Mouse (Mus musculus) liver, embryonic 16.5 days (tissue): ENCODE results near the gene Gm10645. TPM values are rescaled to one million over a fixed set of nuclear protein-coding genes. Genes with fewer than 3 reads are reported as not detected.

ENCODE experiments used
- ATAC-seq: fragments of 200-750 bp; cut with Nextera tagmentation; 2 replicates; pipeline ENCODE4 v1.8.0; 2017; ENCODE audit warnings: low read depth, mild to moderate bottlenecking, moderate number of reproducible peaks, moderate library complexity
- H3K27ac ChIP-seq: fragments of 300-500 bp; sonication (generic); 2 replicates; pipeline ENCODE4 v1.5.1; 2014; ENCODE audit warnings: mild to moderate bottlenecking, low read length
- H3K27me3 ChIP-seq: fragments of 300-500 bp; sonication (generic); 2 replicates; pipeline ENCODE4 v1.6.1; 2014; ENCODE audit warnings: low read depth, low read length, mixed read lengths; ENCODE audit not compliant: control insufficient read depth, insufficient read depth
- H3K36me3 ChIP-seq: fragments of 300-500 bp; sonication (generic); 2 replicates; pipeline ENCODE4 v1.6.1; 2014; ENCODE audit warnings: mild to moderate bottlenecking; ENCODE audit not compliant: control insufficient read depth, insufficient read depth
- H3K4me1 ChIP-seq: fragments of 300-500 bp; sonication (generic); 2 replicates; pipeline ENCODE4 v1.6.1; 2014; ENCODE audit warnings: low read depth, low read length, mixed read lengths; ENCODE audit not compliant: control insufficient read depth
- H3K4me2 ChIP-seq: fragments of 300-500 bp; sonication (generic); 2 replicates; pipeline ENCODE4 v1.6.1; 2014; ENCODE audit warnings: low read depth, low read length, mixed read lengths
- H3K4me3 ChIP-seq: fragments of 300-500 bp; sonication (generic); 2 replicates; pipeline ENCODE4 v1.5.1; 2014; ENCODE audit warnings: low read depth, mild to moderate bottlenecking, low read length
- H3K9ac ChIP-seq: fragments of 300-500 bp; sonication (generic); 2 replicates; pipeline ENCODE4 v1.6.1; 2014; ENCODE audit warnings: low read depth, low read length
- H3K9me3 ChIP-seq: fragments of 300-500 bp; sonication (generic); replicated peaks from 2 replicates; pipeline ENCODE4 v1.6.1; 2016; ENCODE audit warnings: low read length; ENCODE audit not compliant: control insufficient read depth
- WGBS: fragments of 180-500 bp; shearing (Covaris S2); extraction: QIAGEN DNeasy Blood & Tissue Kit; methylation state at CpG from one replicate; pipeline ENCODE4 v1.1.7; 2014; ENCODE audit not compliant: insufficient replicate concordance; 5-methylcytosine and 5-hydroxymethylcytosine counted together
- polyA plus RNA-seq: library from polyadenylated mRNA; unstranded; fragments of >200 nt; fragmentation: Nextera tagmentation; extraction: Ambion mirVana; gene quantifications from 2 replicates; pipeline ENCODE4 v1.2.1, GENCODE M21; 2015

The Gm10645 gene
- polyA plus RNA-seq, 1 experiment from 2014 or later: 0.15 TPM

GRCm38 (mm10) chr8:83158971-83159370 lies 7.0 kb downstream of the Gm10645 start:
- H3K9me3 ChIP-seq: no peaks in the 10 kb centered on the region
- WGBS: 26% methylated on average over 3 of the region's 3 CpGs
- no peak for ATAC-seq
- no peak overlapping the region for H3K9ac ChIP-seq
- no peak overlapping the region for H3K4me2 ChIP-seq
- H3K4me1 ChIP-seq: no peaks in the 10 kb centered on the region
- H3K27ac ChIP-seq: no peak overlapping the region
- H3K36me3 ChIP-seq: no peaks in the 10 kb centered on the region
- no peak overlapping the region for H3K4me3 ChIP-seq
- no peaks in the 10 kb centered on the region for H3K27me3 ChIP-seq

DNA sequence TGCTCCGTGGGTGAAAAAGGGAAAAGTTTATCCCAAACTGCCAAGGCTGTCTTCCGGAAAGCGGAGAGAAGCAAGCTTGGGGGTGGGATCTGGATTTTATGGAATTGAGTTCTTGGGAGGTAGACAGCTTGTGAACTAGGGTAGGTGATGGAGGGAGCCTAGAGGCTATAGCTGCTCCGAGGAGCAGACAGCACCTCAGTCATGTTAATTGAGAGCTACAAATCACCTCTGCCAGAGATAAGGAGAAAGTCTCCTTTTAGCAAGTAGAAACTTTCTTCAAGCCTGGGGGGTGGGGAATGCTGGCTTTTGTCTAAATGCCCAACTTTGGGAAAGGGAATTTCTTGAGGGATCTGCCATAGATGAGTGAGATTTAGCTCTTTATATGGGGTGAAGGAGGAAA lies 10.9 kb downstream of the Gm10645 start:
- ATAC-seq: no peak
- no peaks in the 10 kb centered on the region for H3K4me1 ChIP-seq
- H3K36me3 ChIP-seq: no peaks in the 10 kb centered on the region
- H3K9me3 ChIP-seq: no peaks in the 10 kb centered on the region
- H3K27ac ChIP-seq: no peak overlapping the region
- H3K27me3 ChIP-seq: no peaks in the 10 kb centered on the region
- WGBS: 29% methylated on average over 4 of the region's 4 CpGs
- no peak overlapping the region for H3K9ac ChIP-seq
- H3K4me2 ChIP-seq: no peak overlapping the region
- no peak overlapping the region for H3K4me3 ChIP-seq

DNA sequence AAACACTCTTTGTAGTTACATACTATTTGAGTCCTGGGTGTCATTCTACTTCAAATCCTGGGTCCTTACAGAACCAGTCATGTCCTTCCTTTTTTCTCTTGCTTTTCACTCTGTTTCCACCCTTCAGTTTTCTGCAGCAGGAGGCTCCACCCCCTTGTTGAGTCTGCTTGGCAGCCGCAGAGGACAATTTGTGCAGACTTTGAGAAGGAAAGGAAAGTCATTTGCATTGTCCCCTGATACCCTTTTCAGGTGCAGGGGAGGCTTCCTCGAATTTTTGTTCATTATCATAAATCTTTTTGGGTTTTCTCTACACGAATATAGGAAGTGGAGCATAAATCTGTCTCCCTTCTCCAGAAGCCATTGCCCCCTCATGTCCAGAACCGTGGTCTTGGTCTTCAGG lies 13.5 kb downstream of the Gm10645 start:
- WGBS: 15% methylated on average over 4 of the region's 4 CpGs

GRCm38 (mm10) chr8:83152055-83152454 lies 13.9 kb downstream of the Gm10645 start:
- no peak for ATAC-seq
- Histone ChIP-seq H3K4me3 (no peak overlapping the region), H3K36me3 (no peaks in the 10 kb centered on the region), H3K27me3 (no peaks in the 10 kb centered on the region), H3K27ac (no peak overlapping the region), H3K9ac (no peak overlapping the region), H3K9me3 (no peaks in the 10 kb centered on the region), H3K4me1 (no peaks in the 10 kb centered on the region), H3K4me2 (no peak overlapping the region)
- 48% methylated on average over 1 of the region's 2 CpGs for whole genome bisulfite sequencing

More for the DNA sequence above, 13.5 kb downstream of the Gm10645 start:
- H3K36me3 ChIP-seq: no peaks in the 10 kb centered on the region
- H3K4me1 ChIP-seq: no peaks in the 10 kb centered on the region
- H3K4me3 ChIP-seq: no peak overlapping the region
- no peak for ATAC-seq
- no peaks in the 10 kb centered on the region for H3K9me3 ChIP-seq
- no peak overlapping the region for H3K4me2 ChIP-seq
- no peaks in the 10 kb centered on the region for H3K27me3 ChIP-seq
- no peak overlapping the region for H3K9ac ChIP-seq
- no peak overlapping the region for H3K27ac ChIP-seq

DNA sequence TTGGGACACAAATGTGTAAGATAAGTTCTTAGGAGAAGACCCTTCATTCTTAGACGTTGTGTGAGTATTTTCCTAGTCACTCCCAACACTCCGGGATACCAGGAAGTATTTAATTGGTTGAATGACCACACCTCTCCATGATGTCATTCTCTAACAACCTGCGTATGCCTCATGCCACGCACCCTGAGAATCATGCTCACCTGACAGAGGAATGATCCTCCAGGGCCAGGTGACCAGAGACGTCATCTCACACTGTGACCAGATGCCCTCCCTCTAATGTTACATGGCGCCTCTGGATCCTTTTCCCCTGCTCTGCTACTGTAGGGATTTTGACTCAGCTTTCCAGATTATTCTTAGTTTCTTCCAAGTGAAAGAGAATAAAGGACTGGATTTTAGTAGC lies 16.8 kb downstream of the Gm10645 start:
- 70% methylated on average over 6 of the region's 6 CpGs for WGBS
- no peak for ATAC-seq

GRCm38 (mm10) chr8:83145421-83145820 lies 20.5 kb downstream of the Gm10645 start:
- WGBS: 54% methylated on average over 3 of the region's 3 CpGs
- Histone ChIP-seq H3K27me3 (no peaks in the 10 kb centered on the region), H3K27ac (no peak overlapping the region), H3K4me3 (no peak overlapping the region), H3K9me3 (no peaks in the 10 kb centered on the region), H3K36me3 (no peaks in the 10 kb centered on the region), H3K4me2 (no peak overlapping the region), H3K4me1 (no peaks in the 10 kb centered on the region), H3K9ac (no peak overlapping the region)
- no peak for ATAC-seq

More for the DNA sequence above, 16.8 kb downstream of the Gm10645 start:
- Histone ChIP-seq H3K27me3 (no peaks in the 10 kb centered on the region), H3K4me3 (no peak overlapping the region), H3K27ac (no peak overlapping the region), H3K36me3 (no peaks in the 10 kb centered on the region), H3K4me2 (no peak overlapping the region), H3K9me3 (no peaks in the 10 kb centered on the region), H3K4me1 (no peaks in the 10 kb centered on the region), H3K9ac (no peak overlapping the region)

- no peak for ATAC-seq
- H3K27ac ChIP-seq: no peak overlapping the region
- no peaks in the 10 kb centered on the region for H3K9me3 ChIP-seq
- H3K4me1 ChIP-seq: no peaks in the 10 kb centered on the region
- H3K4me2 ChIP-seq: no peak overlapping the region
- no peak overlapping the region for H3K4me3 ChIP-seq
- no peaks in the 10 kb centered on the region for H3K27me3 ChIP-seq
- 64% methylated on average over 4 of the region's 4 CpGs for WGBS
- H3K36me3 ChIP-seq: no peaks in the 10 kb centered on the region
- no peak overlapping the region for H3K9ac ChIP-seq
Observed at GRCm38 (mm10) chr8:83144601-83145000, 21.4 kb downstream of the Gm10645 start.

- H3K9me3 ChIP-seq: no peaks in the 10 kb centered on the region
- no peaks in the 10 kb centered on the region for H3K36me3 ChIP-seq
- ATAC-seq: no peak
- no peak overlapping the region for H3K4me3 ChIP-seq
- no peaks in the 10 kb centered on the region for H3K27me3 ChIP-seq
- WGBS: 27% methylated on average over 5 of the region's 5 CpGs
- no peak overlapping the region for H3K9ac ChIP-seq
- no peak overlapping the region for H3K4me2 ChIP-seq
- no peaks in the 10 kb centered on the region for H3K4me1 ChIP-seq
- no peak overlapping the region for H3K27ac ChIP-seq
Observed at GRCm38 (mm10) chr8:83141358-83141757, 24.6 kb downstream of the Gm10645 start.

DNA sequence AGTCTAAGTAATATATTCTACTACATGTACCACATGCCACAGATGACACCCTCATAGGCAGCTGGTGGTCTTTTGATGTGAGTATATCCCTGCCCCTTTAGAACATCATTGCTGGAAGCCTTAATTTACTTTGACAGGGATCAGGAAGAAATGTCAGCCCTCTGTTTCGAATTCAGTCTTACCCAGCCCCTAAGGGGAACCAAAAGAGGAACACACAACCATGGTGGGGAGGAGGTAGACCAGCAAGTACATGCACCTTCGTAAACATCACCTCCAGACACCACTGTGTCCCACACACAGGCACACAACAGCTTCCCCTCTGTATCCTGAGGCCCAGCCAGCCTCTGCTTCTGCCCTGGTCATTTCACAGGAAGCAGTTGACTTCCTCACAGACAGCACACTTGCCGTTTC lies 25.3 kb downstream of the Gm10645 start:
- 19% methylated on average over 3 of the region's 3 CpGs for WGBS
- Histone ChIP-seq H3K9ac (no peak overlapping the region), H3K4me1 (no peaks in the 10 kb centered on the region), H3K4me2 (no peak overlapping the region), H3K9me3 (no peaks in the 10 kb centered on the region), H3K4me3 (no peak overlapping the region), H3K27me3 (no peaks in the 10 kb centered on the region), H3K36me3 (no peaks in the 10 kb centered on the region), H3K27ac (0 out of 2 replicates have a peak overlapping the region, but pooled peaks have one; percentile 26)
- peak; percentile 50 for ATAC-seq
